Mouse (Mus musculus): ENCODE data around the gene Slx1b.

Slx1b gene

GRCm38 (mm10) chr7:126676631-126677220 lies 18.9 kb downstream of the Slx1b start:
- no peak for DNase-seq (ENCODE audit: extremely low read depth, low read depth)

DNA sequence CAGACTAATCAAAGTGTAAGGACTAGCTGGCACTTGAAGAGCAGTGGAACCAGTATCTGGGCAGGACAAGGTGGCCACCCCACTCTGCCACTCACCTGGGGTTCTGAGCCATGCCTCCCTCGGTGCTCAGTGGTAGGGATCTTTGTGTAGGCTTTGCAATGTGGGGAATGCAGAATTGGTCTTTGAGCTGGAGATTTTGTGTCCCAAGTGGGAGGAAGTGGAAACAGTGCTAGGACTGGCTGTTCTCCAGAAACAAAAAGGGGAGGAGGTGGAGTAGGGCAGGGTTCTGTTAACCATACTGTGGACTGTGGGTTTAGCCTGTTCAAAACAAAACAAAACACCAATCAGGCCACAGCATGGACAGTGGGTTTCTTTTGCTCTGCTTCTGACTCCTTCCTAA lies 19.4 kb downstream of the Slx1b start, which contains the start of gene Sult1a1:
TSS of gene Sult1a1 (minus strand) at position 226 of the 400 bp plus-strand sequence.
- DNase-seq (ENCODE audit: extremely low read depth, low read depth): no peak

DNA sequence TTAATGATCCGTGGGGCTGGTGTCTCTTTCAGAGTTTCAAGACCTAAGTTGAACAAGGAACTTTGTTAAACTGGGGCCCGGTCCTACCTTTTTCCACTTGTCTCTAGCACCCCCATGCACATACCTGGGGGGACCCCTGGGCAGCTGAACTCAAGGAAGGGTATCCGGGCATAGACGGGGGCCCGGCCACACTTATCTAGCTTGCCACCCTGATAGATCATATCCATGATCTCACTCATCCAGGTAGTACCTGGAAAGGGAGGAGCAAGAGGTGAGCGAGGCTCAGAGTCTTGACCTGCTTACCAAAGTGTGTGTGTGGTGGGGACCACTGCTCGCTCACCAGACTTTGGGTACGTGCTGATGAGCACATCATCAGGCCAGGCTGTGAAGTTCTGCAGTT lies 20.5 kb downstream of the Slx1b start:
- no peak for DNase-seq (ENCODE audit: extremely low read depth, low read depth)

GRCm38 (mm10) chr7:126672111-126672510 lies 23.5 kb downstream of the Slx1b start:
- DNase-seq (ENCODE audit: extremely low read depth, low read depth): no peak

- DNase-seq (ENCODE audit: extremely low read depth, low read depth): no peak
These were observed 25.4 kb downstream of the Slx1b start for GRCm38 (mm10) chr7:126670152-126670551.

DNA sequence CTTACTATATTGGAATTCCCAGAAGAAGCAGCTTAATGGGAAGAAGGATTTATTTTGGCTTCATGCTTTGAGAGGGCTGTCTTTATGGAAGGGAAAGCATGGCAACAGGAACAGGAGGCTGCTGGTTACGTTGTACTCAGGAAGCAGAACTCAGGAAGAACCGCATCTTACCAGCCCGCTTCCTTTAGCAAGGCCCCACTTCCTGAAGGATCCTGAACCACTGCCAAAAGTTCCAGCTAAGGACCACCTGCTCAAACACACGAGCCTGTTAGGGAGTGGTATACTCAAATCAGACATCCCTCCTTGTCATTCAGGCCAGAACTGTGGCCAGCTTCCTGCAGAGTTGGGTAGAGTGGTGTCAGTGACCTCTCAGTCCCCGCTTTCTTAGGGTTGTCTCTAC lies 27.1 kb downstream of the Slx1b start:
- DNase-seq (ENCODE audit: extremely low read depth, low read depth): no peak

DNA sequence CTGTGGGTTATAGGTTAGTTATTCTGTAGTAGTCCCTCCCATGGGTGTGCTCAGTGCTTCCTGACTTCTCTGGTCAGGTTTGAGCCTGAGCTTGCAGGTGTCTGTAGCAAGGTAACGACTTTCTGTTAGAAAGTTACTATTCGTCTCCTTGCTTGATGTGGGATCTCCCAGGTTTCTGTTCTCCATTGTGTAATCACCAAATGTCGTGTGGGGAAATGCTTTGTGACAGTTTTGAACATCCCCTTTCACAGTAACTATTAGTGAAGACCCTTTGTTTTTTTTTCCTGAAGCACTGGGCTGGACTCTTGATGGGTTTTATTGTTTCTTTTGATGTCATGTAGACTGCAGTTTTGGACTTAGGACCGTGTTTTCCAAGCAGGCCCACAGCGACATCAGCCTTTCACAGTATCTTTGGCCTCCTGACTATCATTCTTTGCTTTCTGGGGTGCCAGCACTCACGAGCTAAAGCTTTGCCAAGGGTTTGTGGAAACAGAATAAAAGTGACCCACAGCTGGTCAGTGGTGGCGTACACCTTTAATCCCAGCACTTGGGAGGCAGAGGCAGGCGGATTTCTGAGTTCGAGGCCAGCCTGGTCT lies 28.0 kb downstream of the Slx1b start:
- DNase-seq (ENCODE audit: extremely low read depth, low read depth): no peak

- no peak for DNase-seq (ENCODE audit: extremely low read depth, low read depth)
These were observed 30.3 kb downstream of the Slx1b start for GRCm38 (mm10) chr7:126665269-126665668.

DNA sequence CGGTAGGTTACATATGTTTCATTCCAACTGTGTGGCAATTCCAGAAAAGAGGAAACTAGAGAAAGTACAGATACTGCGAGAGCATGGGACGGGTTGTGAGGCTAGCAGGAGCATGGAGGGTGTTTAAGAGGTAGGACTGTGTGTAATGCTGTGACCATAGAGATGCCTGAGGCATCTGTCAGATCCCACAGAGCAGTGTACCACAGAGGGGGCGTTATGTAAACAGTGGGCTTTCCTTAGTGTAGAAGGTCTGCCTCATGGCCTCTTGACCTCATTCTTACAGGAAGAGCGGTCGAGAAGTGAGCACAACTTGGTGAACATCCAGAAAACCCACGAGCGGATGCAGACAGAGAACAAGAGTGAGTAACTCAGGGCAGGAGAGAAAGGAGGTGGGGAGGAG lies 31.9 kb downstream of the Slx1b start:
- DNase-seq (ENCODE audit: extremely low read depth, low read depth): no peak

- no peak for DNase-seq (ENCODE audit: extremely low read depth, low read depth)
These were observed 35.8 kb downstream of the Slx1b start for GRCm38 (mm10) chr7:126659771-126660170.

- DNase-seq (ENCODE audit: extremely low read depth, low read depth): no peak
These were observed 38.1 kb downstream of the Slx1b start for GRCm38 (mm10) chr7:126657522-126657921.

DNA sequence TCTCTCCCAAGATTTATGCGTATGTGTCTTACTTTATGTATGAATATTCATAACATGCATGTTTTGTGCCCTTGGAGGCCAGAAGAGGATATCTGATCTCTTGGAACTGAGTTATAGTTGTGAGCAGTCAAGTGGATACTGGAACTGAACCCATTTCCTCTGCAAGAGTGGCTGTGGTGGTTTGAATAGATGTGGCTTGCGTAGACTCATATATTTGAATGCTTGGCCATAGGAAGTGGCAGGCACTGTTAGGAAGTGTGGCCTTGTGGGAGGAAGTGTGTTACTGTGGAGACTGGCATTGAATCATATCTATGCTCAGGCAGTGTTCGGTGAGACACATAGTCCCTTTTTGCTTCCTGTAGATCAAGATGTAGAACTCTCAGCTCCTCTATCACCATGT lies 39.9 kb downstream of the Slx1b start:
- DNase-seq (ENCODE audit: extremely low read depth, low read depth): peak; percentile 47

- DNase-seq (ENCODE audit: extremely low read depth, low read depth): no peak
These were observed 41.6 kb downstream of the Slx1b start for GRCm38 (mm10) chr7:126653991-126654390.

DNA sequence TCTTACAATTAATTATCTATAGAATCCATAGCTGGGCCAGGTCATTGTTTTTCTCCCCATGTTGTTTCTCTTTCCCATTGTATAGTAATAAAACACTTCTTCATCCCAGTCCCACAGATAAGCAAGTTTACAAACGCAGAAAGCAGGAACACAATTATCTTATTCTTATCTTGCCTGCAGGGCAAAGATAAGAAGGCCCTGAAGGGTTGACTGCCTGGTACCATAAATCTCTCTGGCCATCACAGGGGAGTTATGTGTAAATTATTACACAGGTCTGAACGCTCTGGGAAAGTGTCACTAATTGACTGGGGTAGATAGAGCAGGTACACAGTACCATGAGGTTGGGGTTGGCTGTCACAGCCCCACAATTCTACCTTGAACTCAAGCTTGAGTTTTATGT lies 44.7 kb downstream of the Slx1b start:
- no peak for DNase-seq (ENCODE audit: extremely low read depth, low read depth)

DNA sequence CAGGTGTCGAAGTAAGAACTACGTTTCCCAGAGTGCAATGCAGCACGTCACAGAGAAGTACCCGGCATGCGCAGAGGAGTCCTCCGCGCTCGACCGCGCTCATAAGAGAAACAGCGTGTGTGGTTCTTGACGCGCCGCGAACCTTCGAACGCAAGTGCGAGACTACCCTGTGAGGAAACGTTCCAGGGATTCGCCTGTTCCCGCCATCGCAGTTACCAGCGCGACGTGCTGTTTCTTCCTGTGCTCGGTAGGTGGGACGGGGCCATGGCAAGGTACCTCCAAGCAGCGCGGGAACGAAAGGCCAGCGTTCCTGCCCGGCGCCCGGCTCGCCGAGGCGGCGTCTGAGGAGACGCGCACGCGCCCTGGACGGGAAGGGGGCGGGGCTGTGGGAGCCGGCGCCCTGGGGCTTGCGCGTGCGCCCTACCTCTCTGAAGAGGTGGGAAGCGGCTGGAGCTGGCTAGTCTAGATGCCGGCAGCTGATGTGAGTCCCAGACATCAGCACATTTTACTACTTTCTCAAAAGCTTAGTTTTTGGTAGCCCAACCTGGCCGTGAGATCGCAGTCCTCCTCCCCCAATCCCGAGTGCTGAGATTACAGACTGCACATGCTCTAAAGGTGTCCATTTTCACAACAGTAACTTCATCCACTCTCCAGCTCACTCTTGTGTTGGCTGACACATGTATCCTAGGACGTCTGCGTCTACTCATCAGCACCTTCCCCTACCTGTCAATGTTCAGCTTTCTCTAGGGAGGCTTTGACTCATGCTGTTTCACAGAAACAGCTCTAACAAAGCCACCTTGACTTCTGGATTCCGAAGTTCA lies 46.1 kb downstream of the Slx1b start, which contains the start of gene Sgf29:
TSS of gene Sgf29 (plus strand) at position 79 of the 821 bp plus-strand sequence.
- peak; percentile 86 for DNase-seq (ENCODE audit: extremely low read depth, low read depth)

GRCm38 (mm10) chr7:126648486-126648885 lies 47.1 kb downstream of the Slx1b start:
- no peak for DNase-seq (ENCODE audit: extremely low read depth, low read depth)

DNA sequence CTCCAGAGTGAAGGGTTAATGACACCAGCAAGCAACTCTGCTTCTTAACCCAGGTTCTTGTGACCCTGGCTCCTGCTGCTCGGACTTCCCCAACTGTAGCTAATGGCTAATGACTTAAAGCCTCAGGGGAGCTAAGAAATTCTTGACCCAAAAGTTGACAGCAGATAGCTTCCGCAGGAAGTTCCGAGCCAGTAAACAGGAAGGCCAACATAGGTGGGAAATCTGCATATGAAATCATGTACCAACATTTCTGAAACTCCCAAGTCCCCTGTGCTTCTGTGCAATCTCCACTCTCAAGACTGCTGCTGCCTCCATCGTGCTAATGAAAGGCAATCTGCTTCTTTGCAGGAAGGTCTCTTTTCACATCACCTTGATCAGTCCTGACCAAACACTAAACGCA lies 49.9 kb downstream of the Slx1b start:
- DNase-seq (ENCODE audit: extremely low read depth, low read depth): no peak

- no peak for DNase-seq (ENCODE audit: extremely low read depth, low read depth)
These were observed 50.7 kb downstream of the Slx1b start for GRCm38 (mm10) chr7:126644914-126645313.

GRCm38 (mm10) chr7:126644345-126644744 lies 51.2 kb downstream of the Slx1b start:
- DNase-seq (ENCODE audit: extremely low read depth, low read depth): no peak

GRCm38 (mm10) chr7:126643244-126643617 lies 52.4 kb downstream of the Slx1b start:
- peak; percentile 63 for DNase-seq (ENCODE audit: extremely low read depth, low read depth)

- no peak for DNase-seq (ENCODE audit: extremely low read depth, low read depth)
These were observed 52.9 kb downstream of the Slx1b start for GRCm38 (mm10) chr7:126642545-126643243.
